Mouse (Mus musculus): ENCODE results near the gene Cd207. TPM values are rescaled to one million over a fixed set of nuclear protein-coding genes. Genes with fewer than 3 reads are reported as not detected.

Cd207 gene
- total RNA-seq (2021) = not detected

DNA sequence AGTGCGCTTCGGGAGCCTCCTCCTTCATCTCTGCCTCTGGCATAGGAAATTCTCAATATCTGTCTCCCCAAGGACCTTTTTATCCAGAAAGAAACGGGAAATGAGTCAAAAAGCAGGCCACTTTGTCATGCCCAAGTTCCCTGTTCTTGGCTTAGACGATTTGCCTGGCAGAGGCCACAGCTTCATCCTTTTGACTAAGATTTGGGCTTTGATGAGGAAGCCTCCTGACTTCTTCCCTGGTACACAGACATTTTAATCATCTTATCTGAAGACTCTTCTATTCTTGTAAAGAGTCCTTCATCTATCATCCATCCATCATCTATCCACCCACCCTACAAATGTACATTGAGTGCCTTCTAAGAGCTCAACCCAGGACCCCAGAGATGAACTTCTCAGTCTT lies at the start of gene Cd207:
Gene Cd207, minus strand, starts transcription at position 101 of the 400 bp plus-strand sequence.
- no peak for DNase-seq (ENCODE audit: low spot score in 2 of 2)
- intact Hi-C loops (cut with DNase I) = no loop called here

DNA sequence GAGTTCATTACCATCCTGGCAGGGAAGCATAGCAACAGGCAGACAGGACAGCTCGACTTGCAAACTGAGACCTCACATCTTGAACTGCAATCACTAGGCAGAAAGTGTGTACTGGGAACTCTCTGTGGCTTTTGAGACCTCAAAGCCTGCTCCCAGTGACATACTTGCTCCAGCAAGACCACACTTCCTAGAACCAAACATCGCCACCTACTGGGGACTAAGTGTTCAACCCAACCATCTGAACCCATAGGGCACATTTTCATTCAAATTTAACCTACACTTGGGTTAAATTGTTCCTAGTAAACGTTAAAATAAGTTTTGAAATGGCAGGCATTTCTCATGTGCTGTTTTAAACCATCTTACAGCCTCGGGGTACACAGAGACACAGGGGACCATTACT lies 49.5 kb upstream of the Cd207 start:
- DNase-seq (ENCODE audit: low spot score in 2 of 2) = no peak
- intact Hi-C loops (cut with DNase I) = no loop called here

DNA sequence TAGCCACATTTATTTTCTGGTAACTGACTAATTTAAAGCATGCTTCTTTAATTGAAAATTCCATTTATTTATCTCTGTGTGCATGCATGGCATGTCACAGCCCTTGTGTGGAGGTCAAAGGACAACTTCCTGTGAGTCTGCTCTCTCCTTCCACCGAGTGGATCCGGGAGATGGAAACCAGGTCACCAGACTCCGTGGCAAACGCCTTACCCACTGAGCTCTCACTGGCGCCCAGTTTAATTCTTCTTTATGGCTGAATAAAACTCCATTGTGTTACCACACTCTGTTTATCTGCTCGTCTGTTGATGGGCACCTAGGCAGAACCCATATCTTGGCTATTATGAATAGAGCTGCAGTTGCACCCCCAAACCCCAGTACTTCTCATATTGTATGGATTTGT lies 44.9 kb upstream of the Cd207 start:
- no peak for DNase-seq (ENCODE audit: low spot score in 2 of 2)
- intact Hi-C loops (cut with DNase I) = no loop called here

DNA sequence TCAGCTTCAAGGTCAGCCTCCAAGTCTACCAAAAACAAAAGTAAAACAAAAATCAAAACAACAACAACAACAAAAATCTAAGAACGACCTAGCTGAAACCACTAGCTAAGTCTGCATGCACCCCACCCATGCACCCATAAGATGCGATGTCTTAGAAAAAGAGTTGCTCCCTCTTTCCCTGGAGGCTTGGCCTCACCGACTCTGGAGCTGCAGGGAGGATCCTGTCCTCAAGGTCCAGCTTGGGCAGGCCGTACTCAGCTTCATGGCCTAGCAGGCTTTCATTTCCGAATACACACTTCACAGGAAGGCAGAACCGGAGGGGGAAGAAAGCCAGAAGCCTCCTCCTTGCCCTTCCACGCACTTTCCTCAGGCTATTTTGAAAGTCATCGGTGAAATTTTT lies 39.4 kb upstream of the Cd207 start:
- DNase-seq (ENCODE audit: low spot score in 2 of 2) = no peak

DNA sequence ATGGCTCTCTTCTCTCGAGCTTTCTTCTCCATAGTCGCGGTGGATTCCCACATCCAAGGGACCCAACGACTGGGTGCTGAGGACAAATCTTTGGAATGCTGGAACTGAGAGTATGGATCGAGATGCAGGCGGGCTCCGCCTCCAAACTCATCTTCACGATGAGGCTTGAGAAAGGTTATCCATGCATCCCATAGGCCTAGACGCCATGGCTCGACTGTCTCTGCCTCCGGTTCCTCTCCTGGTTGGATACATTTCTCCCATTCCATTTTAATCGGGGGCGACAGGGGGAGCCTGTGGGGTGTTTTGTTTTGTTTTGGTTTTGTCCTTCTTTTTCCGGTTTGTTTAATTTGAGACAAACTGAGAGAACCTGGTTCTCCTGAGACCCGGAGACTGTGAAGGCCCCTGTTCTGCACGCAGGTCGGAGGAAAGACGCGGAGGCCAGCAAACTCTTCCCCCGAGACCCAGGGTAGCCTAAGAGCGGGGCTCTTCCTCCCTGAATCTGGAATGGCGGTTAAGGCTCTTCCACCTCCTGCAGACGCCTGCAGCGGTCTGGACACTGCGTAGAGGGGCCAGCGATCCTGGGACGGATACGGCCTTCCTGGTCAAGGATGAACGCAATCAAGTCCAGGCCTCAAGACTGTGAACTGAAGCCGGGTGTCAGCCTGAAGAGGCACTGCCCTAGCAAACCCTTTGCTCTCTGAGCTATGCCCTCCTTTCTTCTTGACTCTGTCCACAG lies 38.0 kb upstream of the Cd207 start:
- DNase-seq (ENCODE audit: low spot score in 2 of 2) = no peak
- intact Hi-C loops (cut with DNase I) = loop anchor here (10.0 kb wide), 1 partner anchor 641 kb away; the partner anchor contains the start of genes Pcgf1 and Tlx2

More for the DNA sequence above, 39.4 kb upstream of the Cd207 start:
- intact Hi-C loops (cut with DNase I) = loop anchor here (10.0 kb wide), 1 partner anchor 642 kb away; the partner anchor contains the start of genes Pcgf1 and Tlx2

DNA sequence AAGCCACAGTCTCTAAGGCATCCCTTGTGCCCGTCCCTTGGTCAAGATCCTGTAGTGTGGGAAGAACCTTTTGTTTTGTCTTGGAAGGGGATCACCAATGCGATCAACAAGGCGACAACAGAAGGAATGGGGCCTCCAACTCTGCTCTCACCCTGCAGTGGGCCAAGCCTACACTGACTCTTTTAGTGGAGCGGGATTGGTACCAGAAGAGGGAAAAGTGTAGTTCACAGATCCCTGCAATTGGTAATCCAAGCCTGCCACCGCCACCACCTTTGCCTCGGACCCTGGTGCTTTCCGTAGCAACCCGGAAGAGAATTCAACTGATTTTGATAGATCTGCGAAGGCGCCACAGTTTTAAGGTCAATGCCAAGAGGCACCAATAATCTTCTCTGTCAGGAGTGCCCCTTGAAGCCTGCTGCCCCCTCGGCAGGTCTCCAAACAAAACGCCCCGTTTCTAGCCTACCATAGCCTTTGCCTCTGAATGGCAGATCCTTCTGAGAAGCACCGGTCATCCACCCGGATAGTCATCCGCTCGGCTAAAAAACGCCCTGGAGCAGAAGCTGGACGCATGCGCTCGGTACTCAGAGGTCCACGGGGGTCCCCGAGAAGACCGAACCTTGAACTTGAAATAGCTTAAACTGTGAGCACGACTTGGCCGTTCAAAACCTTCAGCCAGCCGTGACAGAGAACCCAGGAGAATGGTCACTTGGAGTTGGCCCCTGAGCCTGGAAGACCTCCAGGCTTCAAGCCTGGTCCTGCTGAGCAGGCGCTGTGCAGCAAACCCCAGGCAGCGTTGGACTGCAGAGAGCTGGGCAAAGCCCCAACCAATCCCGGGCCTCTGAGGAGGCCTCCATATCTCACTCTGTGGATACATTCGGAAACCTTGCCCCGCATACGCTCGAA lies 36.8 kb upstream of the Cd207 start:
- intact Hi-C loops (cut with DNase I) = loop anchor here (10.0 kb wide), 1 partner anchor 640 kb away; the partner anchor contains the start of genes Pcgf1 and Tlx2
- DNase-seq (ENCODE audit: low spot score in 2 of 2) = no peak

DNA sequence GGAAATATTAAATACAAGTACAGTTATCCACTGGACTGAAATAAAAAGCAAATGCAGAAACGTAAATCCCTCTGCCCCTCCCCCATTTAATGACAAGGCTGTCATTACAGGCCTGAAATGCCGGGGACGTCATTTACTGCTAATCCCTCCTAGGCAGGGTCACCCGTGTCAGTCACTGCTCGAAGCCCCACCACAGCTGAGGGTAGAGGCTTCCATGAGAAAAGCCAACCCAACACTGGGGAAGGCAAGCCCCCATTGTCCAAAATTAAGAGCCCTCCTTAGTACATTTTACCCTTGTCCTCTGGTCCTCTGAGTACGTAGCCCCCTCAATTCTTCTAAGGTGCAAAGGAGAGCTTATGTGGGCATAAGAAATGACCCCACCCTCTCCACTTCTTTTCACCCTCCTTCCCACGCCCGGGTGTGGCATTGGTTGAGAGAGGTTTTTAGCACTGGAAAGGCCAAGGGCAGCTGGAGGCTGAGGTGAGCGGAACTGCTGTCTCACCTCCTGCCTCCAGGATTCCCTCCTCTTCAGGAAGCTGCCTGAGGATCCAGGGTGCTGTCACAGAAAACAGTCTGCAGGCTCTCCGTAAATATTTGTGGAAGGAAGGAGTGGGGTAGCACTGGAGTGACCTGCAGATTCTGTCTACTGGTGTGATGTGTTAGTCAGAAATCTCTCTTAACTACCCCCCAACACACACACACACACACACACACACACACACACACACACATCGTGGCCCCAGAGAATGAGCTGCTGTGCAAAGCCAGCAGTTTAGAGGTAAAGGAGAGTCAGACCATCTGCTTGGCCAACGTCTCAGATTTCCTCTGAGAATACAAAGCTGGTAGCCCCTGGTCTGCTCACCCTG lies 35.8 kb upstream of the Cd207 start:
- intact Hi-C loops (cut with DNase I) = loop anchor here (10.0 kb wide), 1 partner anchor 639 kb away; the partner anchor contains the start of genes Pcgf1 and Tlx2
- no peak for DNase-seq (ENCODE audit: low spot score in 2 of 2)

DNA sequence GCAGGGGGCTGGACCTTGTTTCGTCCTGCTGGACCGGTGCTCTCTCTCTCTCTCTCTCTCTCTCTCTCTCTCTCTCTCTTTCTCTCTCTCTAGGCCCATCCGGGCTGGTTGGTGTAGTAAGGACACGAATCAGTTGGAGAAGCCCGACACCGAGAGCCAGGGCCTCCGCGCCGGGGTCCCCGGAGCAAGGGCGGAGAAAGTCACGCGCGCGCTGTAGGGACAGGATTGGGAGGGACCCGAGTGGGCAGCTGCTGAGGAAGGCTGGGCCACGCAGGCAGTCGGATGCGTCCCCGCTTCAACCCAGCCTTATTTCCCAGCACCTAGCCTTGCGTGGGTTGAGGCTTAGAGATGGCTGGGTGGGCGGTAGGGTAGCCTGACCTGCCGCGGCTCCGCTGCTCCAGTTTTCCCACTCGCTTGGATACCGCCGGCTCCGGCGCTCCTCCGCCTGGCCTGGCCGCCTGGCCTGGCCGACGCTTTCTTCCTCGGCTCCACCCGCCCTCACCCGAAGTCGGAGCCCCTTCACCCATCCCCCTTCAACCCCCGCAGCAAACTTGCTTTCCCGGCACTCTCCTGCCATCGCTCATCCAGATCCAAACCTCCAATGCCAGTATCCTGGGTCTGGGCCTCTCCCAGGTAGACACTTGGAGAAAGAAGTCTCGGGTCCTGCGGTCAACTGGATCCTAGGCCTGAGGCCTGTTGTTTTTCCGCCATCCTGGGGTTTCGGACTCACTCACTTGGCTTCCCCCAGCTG lies 34.2 kb upstream of the Cd207 start:
- intact Hi-C loops (cut with DNase I) = loop anchor here (10.0 kb wide), 1 partner anchor 637 kb away; the partner anchor contains the start of genes Pcgf1 and Tlx2
- no peak for DNase-seq (ENCODE audit: low spot score in 2 of 2)

DNA sequence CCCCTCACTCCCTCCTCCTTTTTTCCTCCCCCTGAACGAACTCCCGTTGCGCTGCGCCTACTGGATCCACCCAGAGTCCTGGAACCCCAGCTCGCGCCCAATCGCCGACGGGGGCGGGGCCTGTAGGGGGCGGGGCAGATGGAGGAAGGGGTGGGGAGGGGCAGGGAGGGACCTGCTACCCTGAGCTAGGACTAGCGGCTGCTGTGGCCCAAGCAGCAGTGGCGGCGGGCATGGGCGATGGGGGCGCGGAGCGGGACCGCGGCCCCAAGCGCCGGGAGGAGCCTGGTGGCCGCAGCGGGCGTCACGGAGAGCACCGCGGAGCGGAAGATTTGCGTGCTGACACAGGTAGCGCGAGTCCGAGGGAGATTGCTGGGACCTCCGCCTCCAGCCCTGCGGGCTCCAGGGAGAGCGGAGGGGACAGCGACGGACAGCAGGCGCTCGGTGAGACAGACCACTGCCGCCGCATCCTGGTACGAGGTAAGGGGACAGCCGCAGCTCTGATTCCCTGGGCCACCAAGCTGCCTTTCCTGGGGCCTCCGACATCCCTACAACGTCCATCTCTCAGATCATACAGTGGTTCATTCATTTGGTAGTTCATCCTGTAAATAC lies 33.5 kb upstream of the Cd207 start, which contains the start of gene Vax2:
Gene Vax2, plus strand, starts transcription at position 198 of the 609 bp plus-strand sequence.
- no peak for DNase-seq (ENCODE audit: low spot score in 2 of 2)
- intact Hi-C loops (cut with DNase I) = loop anchor here (10.0 kb wide), 1 partner anchor 636 kb away; the partner anchor contains the start of genes Pcgf1 and Tlx2

DNA sequence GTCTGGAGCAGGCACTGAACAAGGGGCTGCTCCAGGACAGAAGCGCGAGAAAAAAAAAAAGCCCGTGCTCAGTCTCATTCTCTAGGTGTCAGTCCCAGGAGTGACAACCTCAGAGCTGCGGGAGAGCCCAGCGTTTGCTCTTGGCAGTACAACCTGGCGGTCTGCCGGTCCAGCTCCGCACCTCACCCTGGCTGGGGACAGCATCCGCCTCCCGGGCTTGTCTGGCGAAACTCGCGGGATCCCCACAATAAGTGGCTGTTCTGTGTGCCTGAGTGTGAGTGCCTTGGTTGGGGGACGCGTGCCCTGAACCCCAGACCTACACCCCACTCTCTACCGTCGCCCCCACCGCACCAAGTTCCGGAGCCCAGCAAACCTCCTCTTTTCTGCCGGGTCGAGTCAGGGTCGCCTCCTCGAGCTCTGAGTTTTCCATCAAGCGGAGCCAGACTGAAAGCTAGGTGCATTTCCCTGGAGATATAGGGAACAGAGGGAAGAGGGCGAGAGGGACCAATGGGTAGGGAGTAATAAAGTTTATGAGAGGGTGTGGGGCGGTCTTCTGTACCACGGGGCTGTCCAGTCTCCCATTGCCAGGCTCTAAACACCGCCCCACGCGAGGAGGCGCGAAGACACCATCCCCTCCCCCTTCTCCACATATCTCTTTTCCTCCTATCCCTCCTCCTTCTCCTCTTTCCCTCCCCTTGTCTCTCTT lies 32.9 kb upstream of the Cd207 start:
- intact Hi-C loops (cut with DNase I) = loop anchor here (10.0 kb wide), 1 partner anchor 636 kb away; the partner anchor contains the start of genes Pcgf1 and Tlx2
- no peak for DNase-seq (ENCODE audit: low spot score in 2 of 2)

DNA sequence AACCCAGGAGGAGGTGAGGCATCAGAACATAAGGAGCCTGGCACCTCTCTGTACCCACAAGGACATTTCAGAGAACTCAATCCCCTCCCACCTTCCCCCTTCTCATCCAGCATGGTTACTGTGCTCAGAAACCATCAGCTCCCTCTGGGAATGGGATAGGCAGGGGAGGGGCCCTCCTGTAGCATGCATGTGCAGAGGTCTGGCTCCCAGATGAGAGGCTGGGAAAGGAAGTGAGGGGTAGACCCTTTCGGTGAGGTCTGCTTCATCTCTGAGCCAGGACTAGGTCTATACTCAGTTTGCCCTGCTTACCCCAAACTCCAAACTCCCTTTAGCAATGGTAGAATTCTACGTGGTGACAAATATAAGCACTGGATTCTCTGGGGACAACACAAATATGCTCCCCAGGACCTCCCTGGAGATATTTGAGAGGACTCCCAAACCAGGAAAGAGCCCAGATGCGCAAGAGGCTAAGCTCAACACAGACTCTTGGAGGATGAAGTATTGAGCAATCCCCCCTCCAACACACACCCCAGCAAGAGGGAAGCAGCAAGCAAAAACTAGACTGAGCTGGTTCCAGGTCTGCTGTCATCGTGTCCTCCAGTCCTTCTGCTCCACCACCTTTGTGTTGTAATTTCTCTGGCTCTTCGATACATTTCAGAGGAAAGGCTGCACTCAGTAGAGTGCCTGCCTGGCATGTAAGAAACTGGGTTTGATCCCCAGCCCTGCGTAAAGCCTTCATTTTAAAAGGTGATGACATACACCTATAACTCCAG lies 30.3 kb upstream of the Cd207 start:
- DNase-seq (ENCODE audit: low spot score in 2 of 2) = no peak
- intact Hi-C loops (cut with DNase I) = no loop called here

DNA sequence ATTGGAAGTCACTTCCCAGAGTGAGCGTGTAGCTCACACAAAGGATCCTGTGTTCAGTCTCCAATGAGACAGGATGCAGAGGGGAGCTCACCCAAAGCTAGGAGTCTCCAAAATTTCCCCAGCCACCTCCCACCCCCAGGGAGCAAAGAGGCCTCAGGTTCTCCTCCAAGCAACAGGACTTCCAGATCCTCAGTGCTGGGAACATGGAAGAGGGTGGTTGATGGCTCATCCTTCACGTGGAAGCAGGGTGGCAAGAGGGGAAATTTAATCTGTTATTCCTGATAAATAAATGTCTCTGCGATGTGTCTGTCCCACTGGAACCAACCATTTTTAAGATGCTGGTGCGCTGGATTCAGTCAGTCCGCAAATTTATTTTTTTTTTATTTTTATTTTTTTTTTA lies 27.0 kb upstream of the Cd207 start:
- intact Hi-C loops (cut with DNase I) = no loop called here
- DNase-seq (ENCODE audit: low spot score in 2 of 2) = no peak

DNA sequence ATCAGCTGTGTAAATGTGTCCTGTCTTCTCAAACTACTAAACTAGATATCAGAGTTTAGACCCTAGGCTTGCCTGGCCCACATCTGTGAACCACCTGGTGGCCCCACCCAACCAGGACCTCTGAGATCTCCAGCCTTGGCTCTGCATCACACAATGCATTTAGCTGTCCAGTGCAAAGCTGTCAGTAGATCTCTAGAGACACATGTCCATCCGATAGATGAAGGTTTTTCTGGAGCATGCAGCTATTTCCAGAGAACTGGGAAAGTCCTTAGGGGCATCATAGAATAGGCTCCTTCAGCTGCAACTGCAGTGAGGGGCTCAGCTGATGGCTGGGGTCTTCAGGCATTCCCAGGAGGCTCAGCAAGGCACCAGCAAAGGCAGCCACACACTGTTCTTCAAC lies 26.6 kb upstream of the Cd207 start:
- intact Hi-C loops (cut with DNase I) = no loop called here
- no peak for DNase-seq (ENCODE audit: low spot score in 2 of 2)

DNA sequence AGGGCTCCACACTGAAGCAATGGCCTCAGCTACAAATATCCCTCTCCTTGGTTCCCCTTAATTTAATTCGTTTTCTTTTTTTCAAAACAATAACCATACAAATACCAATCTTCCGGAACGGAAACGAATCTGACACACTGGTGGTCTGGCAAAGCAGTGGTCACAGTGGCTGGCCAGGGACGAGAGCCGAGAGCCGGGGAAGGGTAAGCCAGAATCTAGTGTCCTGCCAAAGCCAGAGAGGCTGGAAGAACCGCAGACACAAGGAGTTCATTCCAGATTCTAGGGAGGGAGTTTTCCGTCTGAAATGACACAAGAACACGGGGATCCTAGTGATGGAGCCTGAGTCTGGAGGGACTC lies 26.0 kb upstream of the Cd207 start:
- no peak for DNase-seq (ENCODE audit: low spot score in 2 of 2)
- intact Hi-C loops (cut with DNase I) = no loop called here

DNA sequence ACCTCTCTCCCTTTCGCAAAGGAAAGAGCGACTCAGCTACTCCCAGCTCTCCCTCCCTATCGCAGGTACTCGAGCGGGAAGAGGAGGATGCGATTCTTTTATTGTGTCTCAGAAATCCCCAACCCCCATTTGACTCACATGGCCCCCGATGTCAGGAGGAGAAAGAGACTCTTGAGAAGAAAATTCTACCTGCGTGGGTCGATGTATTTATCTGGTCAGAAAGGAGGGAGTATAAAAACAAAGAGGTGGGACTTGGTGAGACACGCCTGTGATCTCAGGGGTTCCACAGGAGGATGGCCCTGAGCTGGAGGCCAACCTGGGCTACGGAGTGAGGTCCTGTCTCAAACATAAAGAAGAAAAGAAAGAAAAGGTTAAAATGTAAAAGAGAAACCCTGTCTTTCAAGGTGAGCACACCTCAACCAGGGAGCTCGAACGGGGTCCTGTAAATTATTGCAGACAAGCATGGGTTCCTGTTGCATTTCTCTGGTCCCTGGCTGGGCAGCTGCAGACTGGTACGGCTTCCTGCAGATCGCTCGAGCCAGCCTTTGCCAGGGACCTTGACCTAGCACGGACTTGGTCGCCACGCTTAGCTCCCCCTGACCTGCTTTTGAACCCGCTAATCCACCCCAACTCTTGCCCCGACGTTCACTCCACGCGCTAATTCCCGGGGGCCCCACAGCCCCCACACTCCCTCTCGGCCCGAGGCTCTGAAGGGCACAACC lies 25.5 kb upstream of the Cd207 start:
- DNase-seq (ENCODE audit: low spot score in 2 of 2) = no peak
- intact Hi-C loops (cut with DNase I) = no loop called here
